Mouse (Mus musculus) left cerebral cortex, adult 9 months (tissue): ENCODE data around the gene Cox19.

ENCODE experiments used
- DNase-seq, 2 experiments: peaks; one replicate each; pipeline ENCODE4 v3.0.0; 2022; ENCODE audit warnings: low spot score in 2 of 2

Gene Cox19

GRCm38 (mm10) chr5:139327634-139328020, 23.6 kb downstream of the Cox19 start:
- no peak for DNase-seq

GRCm38 (mm10) chr5:139326986-139327633, 24.1 kb downstream of the Cox19 start:
- DNase-seq, result no peak

- DNase-seq, result no peak
These were observed 25.0 kb downstream of the Cox19 start for GRCm38 (mm10) chr5:139326111-139326696.

GRCm38 (mm10) chr5:139325395-139325966, 25.7 kb downstream of the Cox19 start, which contains the start of gene Adap1:
Adap1 (minus strand) TSS chr5:139325622.
- peak in 1 of 2 experiments; percentile 70 for DNase-seq

- DNase-seq, result peak in 1 of 2 experiments; percentile 69
These were observed 26.4 kb downstream of the Cox19 start for GRCm38 (mm10) chr5:139324691-139325394.

- peak in 1 of 2 experiments; percentile 66 for DNase-seq
These were observed 27.1 kb downstream of the Cox19 start for GRCm38 (mm10) chr5:139324045-139324491.

- peak in 1 of 2 experiments; percentile 45 for DNase-seq
These were observed 27.8 kb downstream of the Cox19 start for GRCm38 (mm10) chr5:139323260-139323924.

- no peak for DNase-seq
These were observed 29.9 kb downstream of the Cox19 start for GRCm38 (mm10) chr5:139321331-139321730.

- DNase-seq, result no peak
These were observed 30.8 kb downstream of the Cox19 start for GRCm38 (mm10) chr5:139320424-139320823.

GRCm38 (mm10) chr5:139317751-139318504, 33.3 kb downstream of the Cox19 start:
- peak; percentile 54 to 75 for DNase-seq

- no peak for DNase-seq
These were observed 34.1 kb downstream of the Cox19 start for GRCm38 (mm10) chr5:139316982-139317675.

GRCm38 (mm10) chr5:139314941-139315642, 36.1 kb downstream of the Cox19 start:
- no peak for DNase-seq

GRCm38 (mm10) chr5:139313536-139313935, 37.7 kb downstream of the Cox19 start:
- no peak for DNase-seq

GRCm38 (mm10) chr5:139311822-139312221, 39.4 kb downstream of the Cox19 start:
- DNase-seq, result no peak

- DNase-seq, result no peak
These were observed 40.7 kb downstream of the Cox19 start for GRCm38 (mm10) chr5:139310477-139310876.

- DNase-seq, result no peak
These were observed 41.3 kb downstream of the Cox19 start for GRCm38 (mm10) chr5:139309946-139310345.

- DNase-seq, result no peak
These were observed 47.6 kb downstream of the Cox19 start for GRCm38 (mm10) chr5:139303646-139304061.

- no peak for DNase-seq
These were observed 49.1 kb downstream of the Cox19 start for GRCm38 (mm10) chr5:139302101-139302500.

GRCm38 (mm10) chr5:139297745-139298144, 53.5 kb downstream of the Cox19 start:
- DNase-seq, result no peak

GRCm38 (mm10) chr5:139297092-139297491, 54.1 kb downstream of the Cox19 start:
- no peak for DNase-seq
